Mouse (Mus musculus) CH12.LX (cell line): ENCODE results near the gene Metap1.
A peak's percentile ranks its signal among the peaks of the same experiment; 100 is the strongest.

Experiments
- CTCF ChIP-seq, 2 experiments: IDR thresholded peaks in 1 of 2; conservative IDR thresholded peaks in 1 of 2; 2 replicates each; pipeline ENCODE4 v1.5.1; 2011 to 2012; ENCODE audit warnings: low read depth in 2 of 2, low read length in 2 of 2, improper control_type of control experiment in 1 of 2, inconsistent platforms in 1 of 2, mild to moderate bottlenecking in 1 of 2, moderate library complexity in 1 of 2
- USF1 ChIP-seq: IDR thresholded peaks from 2 replicates; pipeline ENCODE4 v1.6.1; 2014; ENCODE audit warnings: low read depth, mild to moderate bottlenecking, inconsistent platforms, low read length, improper control_type of control experiment
- ZKSCAN1 ChIP-seq: IDR thresholded peaks from 2 replicates; pipeline ENCODE4 v1.6.1; 2012; ENCODE audit warnings: low read depth, inconsistent platforms, low read length, improper control_type of control experiment, borderline replicate concordance

- TF ChIP-seq CTCF (conservative IDR thresholded peaks at IDR 0.05 in 1 of 2, IDR thresholded peaks at IDR 0.05 in 1 of 2; ENCODE audit: low read depth in 2 of 2, low read length in 2 of 2), result peak in 1 of 2 experiments; percentile 17; a peak in 1 of 4 replicates
- TF ChIP-seq USF1, result peak; percentile 65
- TF ChIP-seq ZKSCAN1, result no peak; the same call in 1 of the 2 replicates
Measured at GRCm38 (mm10) chr3:138442612-138443464, 46.5 kb downstream of the Metap1 start, which contains the start of gene Adh5.
